Mouse (Mus musculus) c-Kit-positive CD71-positive TER-119-negative erythroid progenitor cells, embryonic 14.5 days (primary cell): ENCODE results near the gene Mc3r.

Source experiments
- DNase-seq: peaks from one replicate; pipeline ENCODE4 v3.0.0-alpha.2; 2013; ENCODE audit warnings: low read depth

Mc3r gene

DNA sequence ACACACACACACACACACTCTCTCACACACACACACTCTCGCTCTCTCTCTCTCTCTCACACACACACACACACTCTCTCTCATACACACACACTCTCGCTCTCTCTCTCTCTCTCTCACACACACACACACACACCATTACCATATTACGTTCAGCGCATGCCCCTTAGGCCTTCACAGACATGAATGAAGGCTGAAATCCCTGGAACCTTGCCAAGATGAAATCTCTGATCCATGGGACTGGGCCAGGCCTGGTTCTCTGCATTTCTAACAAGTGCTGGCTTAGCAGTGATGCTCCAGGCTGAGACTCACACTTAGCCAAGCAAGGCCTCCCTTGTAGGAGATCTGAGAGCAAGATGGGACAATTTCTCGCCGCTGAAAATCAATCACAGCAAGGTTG lies 8.1 kb downstream of the Mc3r start:
- no peak for DNase-seq

DNA sequence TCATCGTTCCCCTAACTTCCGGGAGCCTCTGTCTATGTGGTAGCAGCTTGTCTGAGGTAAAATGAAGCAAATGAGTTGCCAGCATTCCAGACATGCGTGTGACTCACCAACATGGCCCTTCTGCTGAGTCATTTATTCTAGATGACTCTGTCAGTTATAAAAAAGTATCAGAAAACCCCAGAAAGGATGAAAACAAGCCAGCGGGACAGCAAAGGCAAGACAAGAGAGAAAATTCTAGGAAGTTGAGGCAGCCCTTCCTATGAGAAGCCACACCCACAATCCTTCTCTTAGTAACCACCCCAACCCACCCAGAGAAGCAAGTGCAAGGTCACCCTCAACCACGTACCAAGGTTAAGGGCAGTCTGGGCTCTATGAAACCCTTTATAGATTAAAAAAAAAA lies 8.7 kb downstream of the Mc3r start:
- peak; percentile 20 for DNase-seq

GRCm38 (mm10) chr2:172257471-172258065 lies 9.3 kb downstream of the Mc3r start:
- no peak for DNase-seq

DNA sequence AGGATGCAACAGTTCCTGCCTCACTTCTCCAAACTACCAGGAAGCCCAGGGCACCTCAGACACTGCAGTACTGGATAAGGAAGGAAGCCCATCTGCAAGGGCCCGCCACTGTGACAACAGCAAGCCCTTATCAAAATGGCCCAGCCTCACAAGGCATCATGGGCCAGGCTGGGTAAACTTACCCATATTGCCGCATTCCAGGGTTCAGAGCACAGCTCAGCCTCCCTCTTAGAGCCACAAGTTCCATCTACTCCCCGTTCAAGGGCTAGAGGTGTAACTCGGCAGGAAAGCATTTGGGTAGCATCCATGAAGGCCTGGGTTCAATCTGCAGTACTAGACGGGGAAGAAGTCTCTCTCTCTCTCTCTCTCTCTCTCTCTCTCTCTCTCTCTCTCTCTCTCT lies 11.8 kb downstream of the Mc3r start:
- peak; percentile 59 for DNase-seq

GRCm38 (mm10) chr2:172261441-172261840 lies 13.1 kb downstream of the Mc3r start:
- DNase-seq, result no peak

GRCm38 (mm10) chr2:172263216-172263615 lies 14.9 kb downstream of the Mc3r start:
- no peak for DNase-seq

GRCm38 (mm10) chr2:172269907-172270306 lies 21.6 kb downstream of the Mc3r start:
- DNase-seq, result no peak

GRCm38 (mm10) chr2:172270485-172270944 lies 22.2 kb downstream of the Mc3r start:
- no peak for DNase-seq

- no peak for DNase-seq
Observed at GRCm38 (mm10) chr2:172270974-172271697, 22.8 kb downstream of the Mc3r start.

- no peak for DNase-seq
Observed at GRCm38 (mm10) chr2:172274662-172275061, 26.4 kb downstream of the Mc3r start.

DNA sequence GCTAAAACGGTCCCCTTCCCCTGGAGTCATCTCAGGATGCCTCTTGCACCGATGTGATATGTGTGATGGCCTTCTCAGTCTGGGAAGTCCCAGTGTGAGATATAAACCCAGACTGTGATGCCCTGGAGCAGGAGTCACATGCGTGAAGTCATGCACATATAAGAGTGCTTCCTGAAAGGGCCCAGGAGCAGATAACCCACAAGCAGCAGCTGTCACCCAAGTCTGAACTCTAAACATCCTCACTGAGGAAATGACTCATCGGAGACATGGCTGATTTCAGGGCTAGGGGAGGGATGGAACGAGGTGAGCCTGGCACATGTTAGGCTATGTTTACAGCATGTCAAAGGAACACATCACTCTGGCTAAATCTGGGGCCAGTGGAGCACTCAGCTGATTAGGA lies 27.9 kb downstream of the Mc3r start:
- DNase-seq, result no peak

DNA sequence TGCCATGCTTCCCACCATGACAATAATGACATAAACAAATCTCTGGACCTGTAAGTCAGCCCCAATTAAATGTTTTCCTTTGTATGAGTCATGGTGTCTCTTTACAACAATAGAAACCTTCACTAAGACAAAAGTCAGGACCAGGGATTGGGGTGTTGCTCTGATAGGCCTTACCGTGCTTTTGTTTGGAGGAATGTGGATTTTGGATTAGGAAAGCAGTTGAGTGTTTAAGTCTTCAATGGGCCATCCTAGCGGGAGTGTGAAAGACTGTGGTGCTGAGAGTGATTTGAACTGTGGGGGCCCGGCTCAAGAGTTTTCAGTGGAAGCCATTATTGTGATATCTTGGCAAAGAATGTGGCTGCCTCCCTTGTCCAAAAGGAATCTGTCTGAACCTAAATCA lies 30.7 kb downstream of the Mc3r start:
- DNase-seq, result no peak

- no peak for DNase-seq
Observed at GRCm38 (mm10) chr2:172282071-172282710, 33.9 kb downstream of the Mc3r start.

- DNase-seq, result no peak
Observed at GRCm38 (mm10) chr2:172287715-172288114, 39.4 kb downstream of the Mc3r start.

DNA sequence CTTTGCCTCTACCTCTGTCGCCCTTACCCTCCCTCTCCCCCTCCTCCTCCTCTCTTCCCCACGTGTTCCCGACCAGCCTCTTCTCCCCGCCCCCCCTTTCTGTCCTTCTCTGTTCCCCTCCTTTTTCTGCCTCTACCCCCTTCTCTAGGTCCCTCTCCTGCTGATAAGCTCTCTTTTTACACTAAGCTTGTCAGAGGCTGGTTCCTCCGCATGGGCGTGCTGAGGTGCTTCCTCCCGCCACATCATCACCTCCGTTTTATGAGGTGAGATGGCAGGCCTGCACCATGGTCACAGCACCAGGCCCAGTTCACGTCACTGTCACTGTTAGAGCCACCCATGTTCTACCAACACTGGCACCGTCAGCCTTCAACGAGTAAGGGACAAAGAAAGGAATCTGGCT lies 40.7 kb downstream of the Mc3r start:
- DNase-seq, result no peak

- no peak for DNase-seq
Observed at GRCm38 (mm10) chr2:172289632-172290031, 41.3 kb downstream of the Mc3r start.

DNA sequence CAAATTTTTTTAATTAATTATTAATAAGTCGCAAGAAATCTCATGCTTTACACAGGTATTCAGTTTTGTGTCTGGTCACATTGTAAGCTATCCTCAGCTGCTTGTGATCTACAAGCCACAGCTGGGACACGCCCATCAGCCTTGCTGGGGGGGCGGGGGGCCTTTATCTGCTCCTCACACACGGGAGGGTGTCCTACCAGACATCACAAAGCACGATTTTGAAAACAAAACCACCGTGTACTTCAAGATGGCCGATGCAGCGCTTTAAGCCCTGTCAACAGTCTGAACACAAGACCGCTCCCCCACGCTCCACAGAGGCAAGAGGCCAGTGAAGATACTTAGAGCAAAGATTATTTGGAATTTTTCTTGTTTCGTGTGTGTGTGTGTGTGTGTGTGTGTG lies 42.2 kb downstream of the Mc3r start:
- DNase-seq, result peak; percentile 86

DNA sequence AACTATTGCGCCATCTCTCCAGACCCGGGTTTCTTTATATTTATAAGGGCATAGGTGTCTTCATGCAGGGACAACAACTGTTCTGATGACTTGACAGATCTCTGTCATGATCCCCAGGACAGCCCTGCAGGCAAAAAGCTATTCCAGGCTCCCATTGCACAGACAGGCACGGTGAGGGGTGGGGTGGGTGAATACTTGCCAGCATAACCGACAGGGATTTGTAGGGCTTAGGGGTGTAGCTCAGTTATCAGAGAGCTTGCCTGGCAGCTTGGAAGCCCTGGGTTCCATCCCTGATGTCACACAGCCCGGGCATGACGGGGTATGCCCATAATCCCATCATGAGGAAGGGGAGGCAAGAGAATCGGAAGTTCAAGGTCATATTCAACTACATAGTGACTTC lies 42.7 kb downstream of the Mc3r start:
- no peak for DNase-seq

DNA sequence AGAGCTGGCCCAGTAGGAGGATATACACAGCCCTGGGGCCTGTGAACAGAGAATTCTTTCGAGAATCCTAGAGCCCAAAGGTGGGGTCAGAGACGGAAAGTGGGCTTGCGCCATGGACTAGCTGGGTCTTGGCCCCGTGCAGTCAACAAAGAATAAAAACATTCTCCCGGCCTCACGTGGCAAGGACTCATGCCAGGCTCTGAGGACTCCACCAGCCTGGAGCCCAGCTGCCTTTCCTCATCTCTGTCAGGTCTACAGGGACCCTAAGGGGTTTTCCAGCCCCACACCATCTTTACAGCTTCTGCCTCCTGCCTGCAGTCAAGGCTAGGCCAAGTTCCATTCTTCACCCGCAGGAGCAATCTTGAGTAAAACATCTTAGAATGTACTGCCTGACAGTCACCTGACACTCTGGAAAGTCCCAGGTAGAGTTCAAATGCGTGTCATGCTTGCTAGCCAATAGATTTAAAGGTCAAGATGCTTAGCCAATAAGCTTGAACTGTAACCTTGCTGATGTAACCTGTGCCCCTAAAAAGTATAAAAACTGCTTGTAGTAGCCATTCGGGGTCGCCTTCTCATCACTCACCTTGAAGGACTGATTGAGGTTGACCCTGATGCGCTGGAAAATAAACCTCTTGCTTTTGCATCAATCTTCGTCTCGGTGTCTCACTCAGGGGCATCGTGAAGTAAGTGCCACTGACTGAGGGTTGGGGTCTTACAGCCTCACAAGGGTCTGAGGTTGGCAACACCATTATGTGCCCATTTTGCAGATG lies 43.6 kb downstream of the Mc3r start:
- DNase-seq, result no peak

DNA sequence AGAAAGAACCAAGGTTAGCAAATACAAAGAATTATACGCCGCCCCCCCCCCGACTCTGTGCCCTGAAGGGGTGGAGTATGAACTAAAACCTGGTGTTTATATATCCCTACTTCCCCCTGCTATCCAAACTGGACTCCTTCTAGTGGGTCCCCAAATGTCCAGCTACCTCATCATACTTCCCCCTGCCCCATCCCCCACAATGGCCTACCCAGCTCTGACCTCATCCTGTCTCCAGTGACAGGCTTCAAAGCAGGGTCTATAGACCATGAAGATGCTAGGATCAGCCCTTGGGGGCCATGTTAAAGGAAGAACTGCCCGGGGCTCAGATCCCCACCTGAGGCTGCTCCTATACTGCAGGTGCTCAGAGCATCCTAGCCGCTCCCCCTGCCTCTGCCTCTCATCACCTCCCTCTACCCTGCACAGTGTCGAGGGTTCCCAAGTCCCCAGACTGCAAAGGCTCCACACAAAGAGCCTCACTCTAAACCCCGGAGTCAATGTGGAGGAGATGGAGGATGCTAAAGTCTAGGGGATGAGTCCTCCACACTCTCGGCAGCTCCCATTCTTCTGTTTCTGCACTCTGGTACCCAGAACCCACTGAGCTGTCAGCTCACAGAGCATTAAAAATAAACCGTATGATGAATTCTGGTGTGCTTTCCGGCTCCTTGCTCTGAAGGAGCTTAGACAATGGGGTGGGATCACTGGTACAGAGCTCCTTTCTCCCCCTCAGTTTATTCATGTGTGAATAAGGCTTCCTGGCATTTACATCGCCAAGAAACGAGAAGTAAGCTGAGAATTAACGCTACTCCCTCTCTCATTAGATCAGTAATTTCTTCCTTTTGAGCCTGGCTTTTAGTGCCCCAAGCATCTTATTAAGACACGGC lies 44.5 kb downstream of the Mc3r start:
- no peak for DNase-seq

GRCm38 (mm10) chr2:172298083-172298482 lies 49.8 kb downstream of the Mc3r start:
- no peak for DNase-seq

DNA sequence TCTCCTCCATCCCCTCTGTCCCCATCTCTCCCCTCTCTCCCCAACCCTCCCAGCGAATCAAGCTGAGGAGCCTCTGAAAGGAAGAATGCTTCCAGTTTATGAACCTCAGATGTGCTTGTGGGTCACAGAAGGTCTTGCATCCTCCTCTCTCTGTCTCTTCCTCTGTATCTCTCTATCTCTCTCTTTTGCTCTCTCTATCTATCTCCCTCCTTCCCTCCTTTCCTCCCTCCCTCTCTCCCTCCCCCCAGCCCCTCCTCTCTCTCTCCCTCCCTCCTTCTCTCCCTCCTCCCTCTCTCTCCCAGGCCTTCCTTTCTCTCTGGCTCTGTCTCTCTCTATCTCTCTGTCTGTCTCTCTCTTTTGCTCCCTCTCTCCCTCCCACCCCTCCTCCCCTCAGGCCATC lies 50.2 kb downstream of the Mc3r start:
- DNase-seq, result no peak
